Mouse (Mus musculus) lung, postnatal 25 days (tissue): Measurements from ENCODE around the gene Frs3.

Experiments
- DNase-seq: peaks from one replicate; pipeline ENCODE4 v3.0.0; 2022; ENCODE audit warnings: low spot score

The Frs3 gene

GRCm38 (mm10) chr17:47735553-47736100 is 46.8 kb downstream of the Frs3 start:
- DNase-seq: no peak

- peak; percentile 97 for DNase-seq
Measured at GRCm38 (mm10) chr17:47736856-47737255, 48.0 kb downstream of the Frs3 start, which contains the start of gene Tfeb. TSS of gene Tfeb (plus strand) at chr17:47737030.

GRCm38 (mm10) chr17:47737271-47738065 is 48.6 kb downstream of the Frs3 start:
- peak; percentile 93 for DNase-seq

GRCm38 (mm10) chr17:47738066-47738878 is 49.4 kb downstream of the Frs3 start:
- peak; percentile 66 for DNase-seq

GRCm38 (mm10) chr17:47738879-47739798 is 50.3 kb downstream of the Frs3 start:
- DNase-seq: peak; percentile 47

GRCm38 (mm10) chr17:47740186-47740585 is 51.4 kb downstream of the Frs3 start:
- DNase-seq: no peak

- DNase-seq: no peak
Measured at GRCm38 (mm10) chr17:47742991-47743734, 54.3 kb downstream of the Frs3 start.

- DNase-seq: no peak
Measured at GRCm38 (mm10) chr17:47744086-47744485, 55.3 kb downstream of the Frs3 start.

GRCm38 (mm10) chr17:47744746-47745368 is 56.0 kb downstream of the Frs3 start:
- DNase-seq: no peak

- peak; percentile 63 for DNase-seq
Measured at GRCm38 (mm10) chr17:47748791-47749553, 60.1 kb downstream of the Frs3 start.

- no peak for DNase-seq
Measured at GRCm38 (mm10) chr17:47749626-47750025, 60.8 kb downstream of the Frs3 start.

- no peak for DNase-seq
Measured at GRCm38 (mm10) chr17:47750101-47750500, 61.3 kb downstream of the Frs3 start.

- DNase-seq: no peak
Measured at GRCm38 (mm10) chr17:47751811-47752210, 63.0 kb downstream of the Frs3 start.

- DNase-seq: no peak
Measured at GRCm38 (mm10) chr17:47753130-47753775, 64.4 kb downstream of the Frs3 start.
